ENCODE assay signal across 19 mouse cellular contexts in genomic region chr9:14558332-14558731, GRCm38 (mm10). TPM values are rescaled to one million over a fixed set of nuclear protein-coding genes. Genes with fewer than 3 reads are reported as not detected.
DNase-seq lines count a peak whose midpoint lies in the region; ATAC-seq lines count a peak whose summit lies in the region.
"Had no signal": no experiment of that assay in that cellular context is flagged by ENCODE, and none has a peak within 500 bp of the region (broad histone marks: within the 10 kb centered on the region; RNA-seq: fewer than 3 reads in every experiment).

No protein-coding gene starts in this region.

- no peak overlapping the region for H3K4me3 ChIP-seq in midbrain, embryonic 11.5 days (ENCODE audit: low read depth, low read length)
- H3K4me3 ChIP-seq in midbrain, embryonic 16.5 days (ENCODE audit: low read depth, low read length), result no peak overlapping the region

- no peaks in the 10 kb centered on the region for H3K9me3 ChIP-seq in midbrain, embryonic 11.5 days (ENCODE audit: control insufficient read depth, low read length)
- no peaks in the 10 kb centered on the region for H3K9me3 ChIP-seq in midbrain, embryonic 16.5 days (replicated peaks; ENCODE audit: control insufficient read depth, low read length, poor library complexity, severe bottlenecking)
- H3K9me3 ChIP-seq: G1E had no signal

- WGBS in midbrain, embryonic 11.5 days, result 94% methylated on average over 10 of the region's 10 CpGs
- WGBS in midbrain, embryonic 16.5 days, result 93% methylated on average over 10 of the region's 10 CpGs

- no peak overlapping the region for H3K4me2 ChIP-seq in midbrain, embryonic 11.5 days
- H3K4me2 ChIP-seq in midbrain, embryonic 16.5 days (ENCODE audit: low read length), result no peak overlapping the region

- ATAC-seq in midbrain, embryonic 11.5 days (ENCODE audit: low FRiP score), result no peak
- no peak for ATAC-seq in midbrain, embryonic 16.5 days
- ATAC-seq: activated CD4-positive, CD25-positive, alpha-beta regulatory T cell, adult 4 months; CD4-positive, CD25-positive, alpha-beta regulatory T cell, adult 4 months; Patski had no signal

- H3K27me3 ChIP-seq in midbrain, embryonic 11.5 days (ENCODE audit: control insufficient read depth, insufficient read depth, low read length), result no peaks in the 10 kb centered on the region
- H3K27me3 ChIP-seq in midbrain, embryonic 16.5 days (ENCODE audit: control insufficient read depth, insufficient read depth, low read depth, low read length), result no peaks in the 10 kb centered on the region
- H3K27me3 ChIP-seq: CH12.LX, Patski had no signal

- no peak overlapping the region for H3K9ac ChIP-seq in midbrain, embryonic 11.5 days (ENCODE audit: low read length)
- H3K9ac ChIP-seq in midbrain, embryonic 16.5 days (ENCODE audit: low read depth, low read length), result no peak overlapping the region

- no peaks in the 10 kb centered on the region; the same call in 1 of the 2 replicates for H3K4me1 ChIP-seq in midbrain, embryonic 11.5 days (ENCODE audit: control insufficient read depth, insufficient read depth, low read length)
- no peaks in the 10 kb centered on the region for H3K4me1 ChIP-seq in midbrain, embryonic 16.5 days (ENCODE audit: control insufficient read depth, insufficient read depth, low read length)

- peak; percentile 81 for DNase-seq in heart, adult 11 months
- no peak for DNase-seq in heart, adult 9 months (ENCODE audit: low spot score in 2 of 2)
- peak; percentile 60 for DNase-seq in midbrain, embryonic 11.5 days (ENCODE audit: low spot score, missing footprints)
- DNase-seq: adrenal gland, adult 2 months; adrenal gland, adult 8-10 months; adrenal gland, postnatal 10 days; adrenal gland, postnatal 14 days; adrenal gland, postnatal 25 days; adrenal gland, postnatal 36 days; B cell, adult 2 months; cerebellum, adult 11 months; cerebellum, adult 11-12 months; cerebellum, adult 18-20 months had no signal

- no peak overlapping the region for H3K27ac ChIP-seq in midbrain, embryonic 11.5 days (ENCODE audit: low read depth, low read length)
- no peak overlapping the region for H3K27ac ChIP-seq in midbrain, embryonic 16.5 days (ENCODE audit: low read length)

- H3K36me3 ChIP-seq in midbrain, embryonic 11.5 days (ENCODE audit: control insufficient read depth, insufficient read depth, low read length), result peaks cover 17% of the 10 kb centered on the region; the same call in 1 of the 2 replicates
- H3K36me3 ChIP-seq in midbrain, embryonic 16.5 days (ENCODE audit: control insufficient read depth, insufficient read depth, low read length), result peaks cover 14% of the 10 kb centered on the region

RNA-seq across cellular contexts. Expression of gene Cwc15, which starts 57.9 kb away (rescaled TPM):
- polyA plus RNA-seq in midbrain, embryonic 11.5 days (2014; fragmentation: Nextera tagmentation; extraction: Ambion mirVana), result 216 and 239 TPM in 2 replicates
- 145 TPM in 2 replicates for polyA plus RNA-seq in midbrain, embryonic 16.5 days (2015; fragmentation: Nextera tagmentation; extraction: Ambion mirVana)

RNA-seq across cellular contexts. Expression of gene Kdm4d, which starts 58.0 kb away (rescaled TPM):
- polyA plus RNA-seq in midbrain, embryonic 11.5 days (2014; fragmentation: Nextera tagmentation; extraction: Ambion mirVana), result 0.07 TPM in 2 replicates
- 0.63 and 1.3 TPM in 2 replicates for polyA plus RNA-seq in midbrain, embryonic 16.5 days (2015; fragmentation: Nextera tagmentation; extraction: Ambion mirVana)

Comparison
In these comparisons a context has a peak if more than half of its experiments do, and no peak if none do; other contexts are left out.
1. DNase-seq: peak in heart, adult 11 months (single experiment) and midbrain, embryonic 11.5 days (single experiment); none in heart, adult 9 months (0 of 2).